Mouse (Mus musculus): ENCODE results near the gene Nhsl1. TPM values are rescaled to one million over a fixed set of nuclear protein-coding genes. Genes with fewer than 3 reads are reported as not detected.

Gene Nhsl1
- polyA plus RNA-seq, 1 experiment, result 16.7 TPM

DNA sequence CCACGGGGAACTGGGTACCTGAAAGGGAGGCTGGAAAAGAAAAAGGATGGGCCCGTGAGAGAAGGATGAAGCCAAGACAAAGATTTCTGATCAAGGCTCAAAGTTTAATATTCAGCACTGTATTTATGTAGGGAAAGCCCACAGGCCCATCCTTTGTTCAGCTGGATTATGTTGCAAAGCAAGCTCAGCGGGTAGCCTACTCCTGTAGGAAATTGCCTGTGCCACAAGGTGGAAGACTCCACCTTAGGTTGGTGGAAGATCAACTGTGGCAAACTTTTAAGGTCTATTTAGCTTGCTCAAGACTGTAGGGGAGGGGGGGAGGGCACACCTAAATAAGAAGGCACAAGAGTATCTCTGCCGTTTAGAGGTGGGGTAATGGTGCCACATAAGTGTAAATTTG, 14.8 kb downstream of the Nhsl1 start:
- Histone ChIP-seq H3K4me3 (replicated peaks; ENCODE audit: insufficient read depth, low read depth, low read length) (no peak overlapping the region), H3K4me1 (ENCODE audit: control insufficient read depth, insufficient read depth, low read length) (no peaks in the 10 kb centered on the region), H3K27me3 (ENCODE audit: control insufficient read depth, insufficient read depth, low read length) (no peaks in the 10 kb centered on the region), H3K27ac (ENCODE audit: insufficient read depth, low read length) (no peak overlapping the region)
- DNase-seq, result no peak
- 59% methylated on average over 4 of the region's 4 CpGs for WGBS
- TF ChIP-seq POLR2A (IDR thresholded peaks at IDR 0.05; ENCODE audit: borderline replicate concordance, insufficient read depth, low read length) (no peak), CTCF (IDR thresholded peaks at IDR 0.05; ENCODE audit: borderline replicate concordance, insufficient read depth, low read depth, low read length) (no peak)

DNA sequence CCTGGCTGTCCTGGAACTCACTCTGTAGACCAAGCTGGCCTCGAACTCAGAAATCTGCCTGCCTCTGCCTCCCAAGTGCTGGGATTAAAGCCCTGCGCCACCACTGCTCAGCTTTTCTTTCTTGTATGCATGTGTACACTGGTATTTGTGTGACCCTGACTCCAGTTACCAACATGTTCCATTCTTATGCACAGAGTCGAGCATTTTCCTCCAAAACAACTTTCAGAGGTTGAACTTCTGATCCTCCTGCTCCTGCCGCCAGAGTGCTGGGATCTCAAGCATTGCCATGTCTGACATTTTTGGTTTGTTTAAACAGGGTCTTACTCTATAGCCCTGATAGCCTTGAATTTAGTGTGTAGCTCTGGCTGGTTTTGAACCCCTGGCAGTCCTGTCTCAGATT, 15.4 kb downstream of the Nhsl1 start:
- Histone ChIP-seq H3K27ac (ENCODE audit: insufficient read depth, low read length) (no peak overlapping the region), H3K27me3 (ENCODE audit: control insufficient read depth, insufficient read depth, low read length) (no peaks in the 10 kb centered on the region), H3K4me3 (replicated peaks; ENCODE audit: insufficient read depth, low read depth, low read length) (no peak overlapping the region), H3K4me1 (ENCODE audit: control insufficient read depth, insufficient read depth, low read length) (no peaks in the 10 kb centered on the region)
- 93% methylated on average over 4 of the region's 4 CpGs for WGBS
- TF ChIP-seq POLR2A (IDR thresholded peaks at IDR 0.05; ENCODE audit: borderline replicate concordance, insufficient read depth, low read length) (no peak), CTCF (IDR thresholded peaks at IDR 0.05; ENCODE audit: borderline replicate concordance, insufficient read depth, low read depth, low read length) (no peak)
- no peak for DNase-seq

- Histone ChIP-seq H3K4me3 (replicated peaks; ENCODE audit: insufficient read depth, low read depth, low read length) (no peak overlapping the region), H3K27ac (ENCODE audit: insufficient read depth, low read length) (no peak overlapping the region), H3K4me1 (ENCODE audit: control insufficient read depth, insufficient read depth, low read length) (no peaks in the 10 kb centered on the region), H3K27me3 (ENCODE audit: control insufficient read depth, insufficient read depth, low read length) (no peaks in the 10 kb centered on the region)
- 49% methylated on average over 9 of the region's 9 CpGs for WGBS
- TF ChIP-seq POLR2A (IDR thresholded peaks at IDR 0.05; ENCODE audit: borderline replicate concordance, insufficient read depth, low read length) (no peak), CTCF (IDR thresholded peaks at IDR 0.05; ENCODE audit: borderline replicate concordance, insufficient read depth, low read depth, low read length) (no peak)
- DNase-seq, result no peak
Observed at GRCm38 (mm10) chr10:18334734-18335133, 15.9 kb downstream of the Nhsl1 start.

GRCm38 (mm10) chr10:18337725-18338124, 18.9 kb downstream of the Nhsl1 start:
- DNase-seq, result no peak
- 83% methylated on average over 5 of the region's 5 CpGs for WGBS
- no peak for TF ChIP-seq POLR2A (IDR thresholded peaks at IDR 0.05; ENCODE audit: borderline replicate concordance, insufficient read depth, low read length)
- TF ChIP-seq CTCF (IDR thresholded peaks at IDR 0.05; ENCODE audit: borderline replicate concordance, insufficient read depth, low read depth, low read length), result no peak
- Histone ChIP-seq H3K4me3 (replicated peaks; ENCODE audit: insufficient read depth, low read depth, low read length) (no peak overlapping the region), H3K27ac (ENCODE audit: insufficient read depth, low read length) (no peak overlapping the region), H3K27me3 (ENCODE audit: control insufficient read depth, insufficient read depth, low read length) (no peaks in the 10 kb centered on the region), H3K4me1 (ENCODE audit: control insufficient read depth, insufficient read depth, low read length) (no peaks in the 10 kb centered on the region)

DNA sequence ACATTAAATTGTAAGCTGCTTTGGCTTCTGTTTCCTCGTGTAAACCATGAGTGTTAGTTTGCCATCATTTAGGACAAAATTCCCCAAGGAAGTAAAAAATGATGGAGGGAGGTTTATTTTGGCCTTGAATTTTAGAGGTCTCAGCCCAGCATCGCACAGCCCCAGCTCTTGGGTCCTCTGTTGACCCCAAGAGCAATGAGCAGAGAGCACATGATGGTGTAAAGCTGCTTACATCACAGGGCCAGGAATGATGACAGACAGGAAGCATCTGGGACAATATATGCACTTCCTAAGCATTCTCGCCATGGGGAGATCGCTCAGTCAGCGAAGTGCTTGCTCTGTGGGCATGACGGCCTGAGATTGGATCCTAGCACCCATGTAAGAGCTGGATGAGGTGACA, 20.6 kb downstream of the Nhsl1 start:
- TF ChIP-seq CTCF (IDR thresholded peaks at IDR 0.05; ENCODE audit: borderline replicate concordance, insufficient read depth, low read depth, low read length), result no peak
- TF ChIP-seq POLR2A (IDR thresholded peaks at IDR 0.05; ENCODE audit: borderline replicate concordance, insufficient read depth, low read length), result no peak
- Histone ChIP-seq H3K27ac (ENCODE audit: insufficient read depth, low read length) (no peak overlapping the region), H3K4me1 (ENCODE audit: control insufficient read depth, insufficient read depth, low read length) (no peaks in the 10 kb centered on the region), H3K27me3 (ENCODE audit: control insufficient read depth, insufficient read depth, low read length) (no peaks in the 10 kb centered on the region), H3K4me3 (replicated peaks; ENCODE audit: insufficient read depth, low read depth, low read length) (no peak overlapping the region)
- DNase-seq, result no peak
- WGBS, result 91% methylated on average over 6 of the region's 6 CpGs

DNA sequence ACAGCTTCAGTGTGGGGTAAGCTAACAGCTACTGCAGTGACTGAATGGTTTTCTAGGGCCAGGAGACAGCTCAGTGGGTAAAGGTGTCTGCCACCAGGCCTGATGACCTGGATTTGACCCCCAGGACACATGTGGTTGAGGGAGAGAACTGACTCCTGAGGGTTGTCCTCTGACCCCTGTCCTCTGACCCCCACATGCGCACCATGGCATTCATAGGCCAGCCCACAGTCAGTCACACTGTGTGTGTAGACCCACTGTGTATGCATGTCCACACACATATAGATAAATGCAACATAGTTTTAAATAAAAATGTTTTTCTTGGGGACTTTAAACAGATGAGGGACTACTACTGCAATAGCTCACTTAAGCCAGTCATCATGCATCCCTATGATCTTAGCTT, 22.1 kb downstream of the Nhsl1 start:
- WGBS, result 95% methylated on average over 1 of the region's 1 CpGs
- H3K4me3 ChIP-seq (replicated peaks; ENCODE audit: insufficient read depth, low read depth, low read length), result no peak overlapping the region
- H3K27ac ChIP-seq (ENCODE audit: insufficient read depth, low read length), result no peak overlapping the region
- TF ChIP-seq CTCF (IDR thresholded peaks at IDR 0.05; ENCODE audit: borderline replicate concordance, insufficient read depth, low read depth, low read length) (no peak), POLR2A (IDR thresholded peaks at IDR 0.05; ENCODE audit: borderline replicate concordance, insufficient read depth, low read length) (no peak)
- H3K27me3 ChIP-seq (ENCODE audit: control insufficient read depth, insufficient read depth, low read length), result no peaks in the 10 kb centered on the region
- no peaks in the 10 kb centered on the region for H3K4me1 ChIP-seq (ENCODE audit: control insufficient read depth, insufficient read depth, low read length)
- no peak for DNase-seq

DNA sequence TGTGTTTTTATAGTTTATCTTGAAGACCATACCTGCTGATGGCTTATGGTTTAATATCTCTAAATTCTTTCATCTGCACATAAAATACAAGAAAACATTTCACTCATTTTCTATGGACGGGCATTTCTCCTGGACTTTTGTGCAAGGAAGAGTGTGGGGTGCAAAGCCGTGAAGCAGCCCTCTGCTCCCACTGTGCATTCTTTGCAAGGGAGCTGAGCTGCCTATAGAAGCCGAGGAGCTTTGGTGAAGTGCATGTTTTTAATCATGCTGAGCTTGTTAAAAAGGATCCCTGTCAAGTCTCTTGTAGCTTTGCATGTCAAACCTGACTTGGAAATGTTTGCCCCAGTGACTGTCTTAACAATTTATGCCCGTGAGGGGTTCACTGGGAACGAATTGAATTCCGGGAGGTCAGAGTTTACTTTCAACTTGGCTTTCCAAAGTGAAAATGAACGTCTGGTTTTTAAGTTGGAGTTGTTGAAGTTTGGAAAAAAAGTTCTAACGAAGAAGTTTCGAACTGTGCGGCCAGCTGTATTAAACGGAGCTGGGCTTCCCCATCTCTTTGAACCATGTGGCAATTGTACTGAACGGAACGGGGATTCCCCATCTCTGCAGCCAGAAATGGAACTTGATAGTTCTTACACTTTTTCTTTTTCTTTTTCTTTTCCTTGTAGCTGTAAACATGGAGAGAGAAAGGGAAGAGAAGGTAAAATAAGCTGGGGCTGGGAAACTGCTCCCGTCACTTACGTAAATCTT, 22.8 kb downstream of the Nhsl1 start:
- H3K4me1 ChIP-seq (ENCODE audit: control insufficient read depth, insufficient read depth, low read length), result no peaks in the 10 kb centered on the region
- no peaks in the 10 kb centered on the region for H3K27me3 ChIP-seq (ENCODE audit: control insufficient read depth, insufficient read depth, low read length)
- DNase-seq, result no peak
- no peak overlapping the region for H3K27ac ChIP-seq (ENCODE audit: insufficient read depth, low read length)
- WGBS, result 38% methylated on average over 15 of the region's 15 CpGs
- H3K4me3 ChIP-seq (replicated peaks; ENCODE audit: insufficient read depth, low read depth, low read length), result no peak overlapping the region
- TF ChIP-seq CTCF (IDR thresholded peaks at IDR 0.05; ENCODE audit: borderline replicate concordance, insufficient read depth, low read depth, low read length) (no peak), POLR2A (IDR thresholded peaks at IDR 0.05; ENCODE audit: borderline replicate concordance, insufficient read depth, low read length) (no peak)

DNA sequence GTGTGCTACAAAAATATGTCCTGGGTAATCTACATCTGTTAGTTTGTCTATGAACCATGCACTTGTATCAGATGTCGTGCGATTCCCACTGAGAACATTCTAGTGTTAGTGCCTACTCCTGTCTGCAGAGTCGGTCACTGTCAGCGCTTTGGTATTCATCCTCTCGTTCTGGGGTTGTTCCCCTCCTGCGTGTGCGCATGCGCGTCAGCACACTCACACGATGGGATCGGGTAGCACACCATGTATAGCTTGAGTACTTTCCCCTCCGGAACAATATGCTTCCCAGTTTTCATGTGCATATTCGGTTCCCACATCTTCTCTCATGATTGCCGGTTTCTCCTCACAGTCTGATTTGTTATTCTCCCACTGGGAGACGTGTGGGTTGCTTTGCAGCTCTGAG, 28.4 kb downstream of the Nhsl1 start:
- TF ChIP-seq POLR2A (IDR thresholded peaks at IDR 0.05; ENCODE audit: borderline replicate concordance, insufficient read depth, low read length) (no peak), CTCF (IDR thresholded peaks at IDR 0.05; ENCODE audit: borderline replicate concordance, insufficient read depth, low read depth, low read length) (no peak)
- WGBS, result 90% methylated on average over 15 of the region's 15 CpGs

More for the DNA sequence above, 28.4 kb downstream of the Nhsl1 start:
- Histone ChIP-seq H3K4me3 (replicated peaks; ENCODE audit: insufficient read depth, low read depth, low read length) (no peak overlapping the region), H3K27ac (ENCODE audit: insufficient read depth, low read length) (no peak overlapping the region), H3K27me3 (ENCODE audit: control insufficient read depth, insufficient read depth, low read length) (no peaks in the 10 kb centered on the region), H3K4me1 (ENCODE audit: control insufficient read depth, insufficient read depth, low read length) (no peaks in the 10 kb centered on the region)
- DNase-seq, result no peak

Measured in cerebellum, adult 2 months (tissue).